Mouse (Mus musculus) lung, postnatal 0 days (tissue): ENCODE results near the gene Pusl1. TPM values are rescaled to one million over a fixed set of nuclear protein-coding genes. Genes with fewer than 3 reads are reported as not detected.
A peak's percentile ranks its signal among the peaks of the same experiment; 100 is the strongest.

Source experiments
- ATAC-seq: fragments of 200-750 bp; cut with Nextera tagmentation; 2 replicates; pipeline ENCODE4 v1.8.0; 2017; ENCODE audit warnings: moderate library complexity
- DNase-seq: peaks from one replicate; pipeline ENCODE4 v3.0.0-alpha.2; 2016; ENCODE audit warnings: low spot score
- H3K27ac ChIP-seq: fragments of 300-500 bp; sonication (generic); 2 replicates; pipeline ENCODE4 v1.5.1; 2014; ENCODE audit warnings: antibody characterized with exemption, mild to moderate bottlenecking, low read length, mixed read lengths
- H3K27me3 ChIP-seq: fragments of 300-500 bp; sonication (generic); replicated peaks from 2 replicates; pipeline ENCODE4 v1.6.1; 2014; ENCODE audit warnings: low read length, mixed read lengths; ENCODE audit not compliant: insufficient read depth
- H3K36me3 ChIP-seq: fragments of 300-500 bp; sonication (generic); 2 replicates; pipeline ENCODE4 v1.6.1; 2014; ENCODE audit warnings: low read length, mixed read lengths; ENCODE audit not compliant: insufficient read depth
- H3K4me1 ChIP-seq: fragments of 300-500 bp; sonication (generic); 2 replicates; pipeline ENCODE4 v1.6.1; 2014; ENCODE audit warnings: antibody characterized with exemption, low read depth, low read length, mixed read lengths; ENCODE audit not compliant: insufficient read depth
- H3K4me2 ChIP-seq: fragments of 300-500 bp; sonication (generic); replicated peaks from 2 replicates; pipeline ENCODE4 v1.6.1; 2014; ENCODE audit warnings: low read depth, mild to moderate bottlenecking, low read length, moderate library complexity, mixed read lengths
- H3K4me3 ChIP-seq: fragments of 300-500 bp; sonication (generic); 2 replicates; pipeline ENCODE4 v1.5.1; 2014; ENCODE audit warnings: low read depth, low read length
- H3K9ac ChIP-seq: fragments of 300-500 bp; sonication (generic); replicated peaks from 2 replicates; pipeline ENCODE4 v1.6.1; 2014; ENCODE audit warnings: low read depth, mild to moderate bottlenecking
- H3K9me3 ChIP-seq: fragments of 300-500 bp; sonication (generic); 2 replicates; pipeline ENCODE4 v1.6.1; 2016; ENCODE audit warnings: low read length, mixed read lengths
- CTCF ChIP-seq: IDR thresholded peaks from 2 replicates; pipeline ENCODE4 v1.5.1; 2016; ENCODE audit warnings: antibody characterized with exemption, mild to moderate bottlenecking
- EP300 ChIP-seq: IDR thresholded peaks from 2 replicates; pipeline ENCODE4 v1.6.1; 2016; ENCODE audit warnings: antibody characterized with exemption, mild to moderate bottlenecking, control low read depth
- WGBS: fragments of 180-500 bp; shearing (Covaris S2); extraction: QIAGEN DNeasy Blood & Tissue Kit; methylation state at CpG from one replicate; pipeline ENCODE4 v1.1.7; 2014; 5-methylcytosine and 5-hydroxymethylcytosine counted together
- microRNA-seq: library from miRNA; unstranded; fragments of <30 nt; microRNA quantifications from one replicate; pipeline ENCODE4, GENCODE M21; 2016
- polyA plus RNA-seq: library from polyadenylated mRNA; unstranded; fragments of >200 nt; fragmentation: Nextera tagmentation; extraction: Ambion mirVana; gene quantifications from 2 replicates; pipeline ENCODE4 v1.2.1, GENCODE M21; 2015

The Pusl1 gene
- polyA plus RNA-seq, 1 experiment from 2014 or later: 29.3 TPM

GRCm38 (mm10) chr4:155838187-155839153 lies 53.1 kb downstream of the Pusl1 start:
- ATAC-seq (peak; percentile 27), DNase-seq (peak; percentile 93)

More at GRCm38 (mm10) chr4:155838187-155839153, 53.1 kb downstream of the Pusl1 start:
- Histone ChIP-seq H3K4me2 (peak overlapping the region; percentile 20; the same call in 1 of the 2 replicates), H3K27ac (peak overlapping the region; percentile 92), H3K36me3 (no peaks in the 10 kb centered on the region), H3K27me3 (no peaks in the 10 kb centered on the region), H3K4me3 (no peak overlapping the region), H3K9me3 (no peaks in the 10 kb centered on the region), H3K4me1 (peaks cover 5% of the 10 kb centered on the region; the same call in 1 of the 2 replicates), H3K9ac (no peak overlapping the region)
- WGBS: 42% methylated on average over 8 of the region's 8 CpGs
- no peak for TF ChIP-seq EP300
- no peak for TF ChIP-seq CTCF

Small RNA genes within 50 kb of the gene (microRNA-seq; reads per million reads assigned to microRNA genes)
- gene Gm22991: not detected

Other genes starting within 250 kb of the Pusl1 start
- gene Gm10563, start 246.4 kb downstream of the Pusl1 start, polyA plus RNA-seq: not detected in 2 replicates
- gene Mmp23, start 238.4 kb downstream of the Pusl1 start, polyA plus RNA-seq: 44.5 and 46.2 TPM in 2 replicates
- 16.3 and 19.8 TPM in 2 replicates for gene Mib2, start 222.6 kb downstream of the Pusl1 start, polyA plus RNA-seq
- gene Fndc10, start 197.4 kb downstream of the Pusl1 start, polyA plus RNA-seq: 3.3 and 3.6 TPM in 2 replicates
- gene Ssu72, start 187.0 kb downstream of the Pusl1 start, polyA plus RNA-seq: 166 and 178 TPM in 2 replicates
- gene Tmem240, start 157.0 kb downstream of the Pusl1 start, polyA plus RNA-seq: 0.58 and 0.63 TPM in 2 replicates
- gene Atad3a, start 130.7 kb downstream of the Pusl1 start, polyA plus RNA-seq: 26.1 and 28.5 TPM in 2 replicates
- 6.5 and 7.0 TPM in 2 replicates for gene Vwa1, start 117.1 kb downstream of the Pusl1 start, polyA plus RNA-seq
- gene Tmem88b, start 105.9 kb downstream of the Pusl1 start, polyA plus RNA-seq: 0.13 and 0.31 TPM in 2 replicates
- 6.0 and 6.6 TPM in 2 replicates for gene Ankrd65, start 101.3 kb downstream of the Pusl1 start, polyA plus RNA-seq
- gene Mrpl20, start 88.9 kb downstream of the Pusl1 start, polyA plus RNA-seq: 164 and 186 TPM in 2 replicates
- 110 and 122 TPM in 2 replicates for gene Ccnl2, start 79.3 kb downstream of the Pusl1 start, polyA plus RNA-seq
- gene Aurkaip1, start 60.5 kb downstream of the Pusl1 start, polyA plus RNA-seq: 117 and 128 TPM in 2 replicates
- gene Mxra8, start 52.1 kb downstream of the Pusl1 start, polyA plus RNA-seq: 321 and 330 TPM in 2 replicates
- gene Dvl1, start 44.4 kb downstream of the Pusl1 start, polyA plus RNA-seq: 9.1 and 11.9 TPM in 2 replicates
- 0.19 and 0.25 TPM in 2 replicates for gene Tas1r3, start 28.4 kb downstream of the Pusl1 start, polyA plus RNA-seq
- gene Cptp, start 22.3 kb downstream of the Pusl1 start, polyA plus RNA-seq: 10.8 and 13.8 TPM in 2 replicates
- gene Ints11, start 22.2 kb downstream of the Pusl1 start, polyA plus RNA-seq: 31.7 and 34.8 TPM in 2 replicates
- 12.7 and 13.4 TPM in 2 replicates for gene Acap3, start within 50 bp of the Pusl1 start, polyA plus RNA-seq
- gene Ube2j2, start 52.0 kb upstream of the Pusl1 start, polyA plus RNA-seq: 66.6 and 67.0 TPM in 2 replicates
- gene C1qtnf12, start 70.5 kb upstream of the Pusl1 start, polyA plus RNA-seq: 30.6 and 36.2 TPM in 2 replicates
- 6.8 TPM in 2 replicates for gene B3galt6, start 100.9 kb upstream of the Pusl1 start, polyA plus RNA-seq
- 155 and 166 TPM in 2 replicates for gene Sdf4, start 101.1 kb upstream of the Pusl1 start, polyA plus RNA-seq
- gene Tnfrsf4, start 122.1 kb upstream of the Pusl1 start, polyA plus RNA-seq: 4.9 and 5.2 TPM in 2 replicates
- 1.6 and 1.9 TPM in 2 replicates for gene Tnfrsf18, start 134.4 kb upstream of the Pusl1 start, polyA plus RNA-seq
- 2.1 and 2.5 TPM in 2 replicates for gene Ttll10, start 167.6 kb upstream of the Pusl1 start, polyA plus RNA-seq
- gene 9430015G10Rik, start 218.2 kb upstream of the Pusl1 start, polyA plus RNA-seq: 5.9 and 6.8 TPM in 2 replicates
- 0.07 TPM in 1 of 2 replicates, not detected in the other for gene Rnf223, start 238.7 kb upstream of the Pusl1 start, polyA plus RNA-seq